Mouse (Mus musculus): ENCODE data around the gene Ifit3.

The Ifit3 gene

GRCm38 (mm10) chr19:34583126-34583766, at the start of gene Ifit3:
Gene Ifit3, plus strand, starts transcription at chr19:34583531.
- peak; percentile 28 for DNase-seq (ENCODE audit: low read depth)

GRCm38 (mm10) chr19:34539422-34539821, 43.9 kb upstream of the Ifit3 start:
- no peak for DNase-seq (ENCODE audit: low read depth)

- no peak for DNase-seq (ENCODE audit: low read depth)
Observed at GRCm38 (mm10) chr19:34546211-34546610, 37.1 kb upstream of the Ifit3 start.

- peak; percentile 94 for DNase-seq (ENCODE audit: low read depth)
Observed at GRCm38 (mm10) chr19:34547976-34548375, 35.4 kb upstream of the Ifit3 start.

GRCm38 (mm10) chr19:34550205-34550533, 33.2 kb upstream of the Ifit3 start:
- DNase-seq (ENCODE audit: low read depth) = no peak

GRCm38 (mm10) chr19:34550534-34551223, 32.7 kb upstream of the Ifit3 start, which contains the start of gene Ifit2:
Gene Ifit2, plus strand, starts transcription at chr19:34550694.
- DNase-seq (ENCODE audit: low read depth) = peak; percentile 88

GRCm38 (mm10) chr19:34551981-34552380, 31.4 kb upstream of the Ifit3 start:
- DNase-seq (ENCODE audit: low read depth) = no peak

- no peak for DNase-seq (ENCODE audit: low read depth)
Observed at GRCm38 (mm10) chr19:34553021-34553420, 30.3 kb upstream of the Ifit3 start.

- DNase-seq (ENCODE audit: low read depth) = no peak
Observed at GRCm38 (mm10) chr19:34553522-34553921, 29.8 kb upstream of the Ifit3 start.

- no peak for DNase-seq (ENCODE audit: low read depth)
Observed at GRCm38 (mm10) chr19:34554061-34554460, 29.3 kb upstream of the Ifit3 start.

- no peak for DNase-seq (ENCODE audit: low read depth)
Observed at GRCm38 (mm10) chr19:34556621-34557020, 26.7 kb upstream of the Ifit3 start.

GRCm38 (mm10) chr19:34562556-34562955, 20.8 kb upstream of the Ifit3 start:
- peak; percentile 51 for DNase-seq (ENCODE audit: low read depth)

- DNase-seq (ENCODE audit: low read depth) = no peak
Observed at GRCm38 (mm10) chr19:34566178-34566784, 17.1 kb upstream of the Ifit3 start.

- no peak for DNase-seq (ENCODE audit: low read depth)
Observed at GRCm38 (mm10) chr19:34568988-34569895, 14.1 kb upstream of the Ifit3 start.

GRCm38 (mm10) chr19:34569896-34570476, 13.3 kb upstream of the Ifit3 start:
- DNase-seq (ENCODE audit: low read depth) = peak; percentile 54

- no peak for DNase-seq (ENCODE audit: low read depth)
Observed at GRCm38 (mm10) chr19:34571080-34571479, 12.3 kb upstream of the Ifit3 start.

GRCm38 (mm10) chr19:34573650-34574049, 9.7 kb upstream of the Ifit3 start:
- no peak for DNase-seq (ENCODE audit: low read depth)

- no peak for DNase-seq (ENCODE audit: low read depth)
Observed at GRCm38 (mm10) chr19:34577121-34577520, 6.2 kb upstream of the Ifit3 start.

- peak; percentile 35 for DNase-seq (ENCODE audit: low read depth)
Observed at GRCm38 (mm10) chr19:34582696-34583095, 635 bp upstream of the Ifit3 start.

GRCm38 (mm10) chr19:34585740-34586458, 2.6 kb downstream of the Ifit3 start:
- peak; percentile 47 for DNase-seq (ENCODE audit: low read depth)
